Mouse (Mus musculus): ENCODE data around the gene Lmod3. TPM values are rescaled to one million over a fixed set of nuclear protein-coding genes. Genes with fewer than 3 reads are reported as not detected.

Lmod3 gene
- total RNA-seq, 2 experiments from 2014 or later: not detected

GRCm38 (mm10) chr6:97205439-97205885, 47.1 kb downstream of the Lmod3 start, which contains the start of gene Uba3:
Gene Uba3 (minus strand): TSS chr6:97205647.
- intact Hi-C loops (cut with DNase I): no loop called here

GRCm38 (mm10) chr6:97204952-97205351, 47.6 kb downstream of the Lmod3 start:
- Histone ChIP-seq H3K27ac (peak overlapping the region; percentile 78), H3K4me3 (peak overlapping the region; percentile 91)
- intact Hi-C loops (cut with DNase I): no loop called here
- peak in 1 of 2 experiments; percentile 40 for DNase-seq (ENCODE audit: extremely low spot score in 1 of 2, low spot score in 2 of 2)
- TF ChIP-seq CTCF (IDR thresholded peaks at IDR 0.05): no peak

More at GRCm38 (mm10) chr6:97205439-97205885, 47.1 kb downstream of the Lmod3 start, which contains the start of gene Uba3:
- peak within 1 kb of the TSS; percentile 78 for H3K27ac ChIP-seq
- peak within 1 kb of the TSS; percentile 91 for H3K4me3 ChIP-seq
- DNase-seq (ENCODE audit: extremely low spot score in 1 of 2, low spot score in 2 of 2): peak; percentile 98 to 99
- no peak for TF ChIP-seq CTCF (IDR thresholded peaks at IDR 0.05)

- no peak for DNase-seq (ENCODE audit: extremely low spot score in 1 of 2, low spot score in 2 of 2)
- intact Hi-C loops (cut with DNase I): no loop called here
- H3K27ac ChIP-seq: no peak overlapping the region
Measured at GRCm38 (mm10) chr6:97204252-97204869, 48.2 kb downstream of the Lmod3 start.

GRCm38 (mm10) chr6:97202477-97202876, 50.1 kb downstream of the Lmod3 start:
- Histone ChIP-seq H3K4me3 (no peak overlapping the region), H3K27ac (no peak overlapping the region)
- no peak for TF ChIP-seq CTCF (IDR thresholded peaks at IDR 0.05)
- intact Hi-C loops (cut with DNase I): loop anchor here (2.0 kb wide), 1 partner anchor 24 kb away; the partner anchor contains the start of gene Tmf1
- DNase-seq (ENCODE audit: extremely low spot score in 1 of 2, low spot score in 2 of 2): no peak

More at GRCm38 (mm10) chr6:97204252-97204869, 48.2 kb downstream of the Lmod3 start:
- TF ChIP-seq CTCF (IDR thresholded peaks at IDR 0.05): no peak
- peak overlapping the region; percentile 91 for H3K4me3 ChIP-seq

DNA sequence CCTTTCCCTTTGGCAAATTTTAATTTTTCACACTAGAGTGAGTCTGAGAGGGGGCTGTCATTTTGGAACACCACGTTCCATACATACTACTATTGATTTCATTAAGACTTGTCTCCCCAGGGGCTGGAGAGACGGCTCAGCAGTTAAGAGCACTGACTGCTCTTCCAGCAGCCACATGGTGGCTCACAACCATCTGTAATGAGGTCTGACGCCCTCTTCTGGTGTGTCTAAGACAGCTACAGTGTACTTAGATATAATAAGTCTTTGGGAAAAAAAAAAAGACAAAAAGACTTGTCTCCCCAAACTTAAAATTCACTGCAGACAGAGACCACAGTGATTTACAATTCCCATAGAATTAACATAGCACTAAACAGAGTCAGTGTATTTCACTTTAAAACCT, 52.1 kb downstream of the Lmod3 start:
- no peak for DNase-seq (ENCODE audit: extremely low spot score in 1 of 2, low spot score in 2 of 2)
- Histone ChIP-seq H3K27ac (no peak overlapping the region), H3K4me3 (no peak overlapping the region)
- intact Hi-C loops (cut with DNase I): no loop called here
- peak; percentile 21 for TF ChIP-seq CTCF (IDR thresholded peaks at IDR 0.05)

Other genes with a start within 250 kb of the Lmod3 start
- gene Fam19a4, start 192.3 kb downstream of the Lmod3 start, total RNA-seq (2021): under 1 TPM; 0.16 to 0.54 TPM
- gene Eogt, start 103.6 kb downstream of the Lmod3 start, total RNA-seq (2021): 10 to 100 TPM; 30.2 to 31.2 TPM
- gene Tmf1, start 73.6 kb downstream of the Lmod3 start, total RNA-seq (2021): 10 to 100 TPM; 51.9 to 52.9 TPM
- gene Uba3, start 47.1 kb downstream of the Lmod3 start, total RNA-seq (2021): 10 to 100 TPM; 77.3 to 79.0 TPM
- 100 to 1,000 TPM; 195 to 205 TPM for gene Arl6ip5, start 42.1 kb downstream of the Lmod3 start, total RNA-seq (2021)

Measured in left cerebral cortex, adult 2 months (tissue).